Mouse (Mus musculus) CD4-positive, CD25-positive, alpha-beta regulatory T cell, adult 4 months (primary cell): Measurements from ENCODE around the gene Cmas. TPM values are rescaled to one million over a fixed set of nuclear protein-coding genes. Genes with fewer than 3 reads are reported as not detected.

Experiments used
- ATAC-seq: one replicate; pipeline ENCODE4 v1.8.0; 2017
- polyA plus RNA-seq, 2 experiments: library from polyadenylated mRNA; unstranded; fragments of 100-300 nt; shearing (Covaris generic); gene quantifications; one replicate each; pipeline ENCODE4 v1.2.1; 2017

The Cmas gene
- polyA plus RNA-seq, 2 experiments from 2014 or later: 10.1 to 16.0 TPM

DNA sequence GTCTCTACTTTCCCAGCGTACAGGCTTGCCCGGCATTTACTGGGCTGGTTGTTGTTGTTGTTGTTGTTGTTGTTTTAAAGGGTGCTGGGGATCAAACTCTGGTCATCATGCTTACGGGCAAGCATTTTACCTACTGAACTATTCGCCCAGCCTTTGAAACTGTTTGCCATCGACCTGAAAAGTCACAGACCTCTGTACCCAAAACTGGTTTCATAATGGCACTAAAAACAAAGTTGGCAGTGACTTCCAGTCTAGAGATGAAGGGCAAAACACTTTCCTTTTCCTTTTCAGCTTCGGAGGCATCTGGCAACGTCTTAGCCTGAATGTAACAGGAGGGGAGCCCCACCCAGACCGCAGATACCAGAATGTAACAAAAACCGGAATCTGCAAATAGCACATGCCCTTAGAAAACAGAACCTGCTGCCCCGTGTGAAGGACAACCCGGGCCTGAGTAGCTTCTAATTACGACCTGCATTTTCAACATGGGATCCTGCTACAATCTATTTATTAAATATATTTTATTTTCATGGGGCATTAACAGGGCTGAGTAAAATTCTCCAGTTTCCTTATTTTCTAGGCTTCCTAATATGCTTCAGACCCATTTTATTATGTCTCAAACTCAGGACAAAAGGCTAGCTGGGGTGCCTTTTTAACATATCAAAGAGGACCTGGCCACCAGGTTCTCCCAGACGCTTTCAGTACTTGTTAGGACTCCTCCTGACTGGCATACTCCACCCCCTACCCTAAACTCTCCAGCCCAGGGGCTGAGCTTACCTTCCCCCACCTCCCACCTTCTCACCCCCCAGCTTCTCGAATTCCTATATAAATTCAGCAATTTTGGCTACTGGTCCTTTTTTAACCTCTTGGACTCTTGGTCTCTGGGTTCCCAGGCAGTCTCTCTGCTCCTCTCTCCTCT lies 3.9 kb upstream of the Cmas start:
- peak; percentile 7 for ATAC-seq

- peak; percentile 69 for ATAC-seq
Observed at GRCm38 (mm10) chr6:142757334-142757965, 964 bp downstream of the Cmas start.

DNA sequence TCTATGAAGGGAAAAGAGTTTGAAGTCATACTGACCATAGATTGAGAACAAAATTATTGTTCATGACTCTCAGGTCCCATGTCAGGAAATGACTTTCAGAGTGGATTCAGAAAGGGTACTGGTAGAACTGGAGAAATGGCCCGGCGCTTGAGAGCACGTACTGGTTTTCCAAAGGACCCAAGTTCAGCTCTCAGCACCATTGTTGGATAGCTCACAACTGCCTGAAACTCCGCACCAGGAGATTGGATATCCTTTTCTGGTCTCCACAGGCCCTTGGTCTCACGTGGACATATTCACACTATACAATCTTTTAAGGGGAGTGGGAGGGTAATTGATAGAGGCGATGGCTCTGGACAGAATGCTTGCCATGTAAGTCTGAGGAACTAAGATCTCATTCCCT lies 1.5 kb downstream of the Cmas start:
- no peak for ATAC-seq

DNA sequence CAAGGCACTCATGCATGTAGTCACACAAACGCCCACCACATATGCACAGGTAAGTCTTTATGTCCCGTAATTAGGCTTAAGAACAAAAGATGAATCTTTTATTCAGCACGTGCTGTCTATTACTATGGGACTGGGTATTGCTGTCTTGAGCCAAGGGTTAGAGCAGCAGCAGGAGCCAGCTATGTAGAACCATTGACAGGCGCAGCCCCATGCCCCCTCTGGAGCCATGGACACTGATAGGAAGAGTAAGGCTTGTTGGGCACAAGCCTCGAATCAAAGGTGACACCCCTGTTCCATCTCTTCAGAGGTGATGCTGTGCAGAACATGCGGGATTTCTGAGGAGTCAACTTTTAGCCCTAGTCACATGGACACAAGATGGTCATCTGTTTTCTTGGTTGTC lies 2.1 kb downstream of the Cmas start:
- no peak for ATAC-seq

- ATAC-seq: no peak
Observed at GRCm38 (mm10) chr6:142759633-142760032, 3.1 kb downstream of the Cmas start.

GRCm38 (mm10) chr6:142764933-142765332 lies 8.4 kb downstream of the Cmas start:
- ATAC-seq: no peak

- no peak for ATAC-seq
Observed at GRCm38 (mm10) chr6:142767305-142767704, 10.8 kb downstream of the Cmas start.

GRCm38 (mm10) chr6:142769896-142770295 lies 13.4 kb downstream of the Cmas start:
- ATAC-seq: no peak

DNA sequence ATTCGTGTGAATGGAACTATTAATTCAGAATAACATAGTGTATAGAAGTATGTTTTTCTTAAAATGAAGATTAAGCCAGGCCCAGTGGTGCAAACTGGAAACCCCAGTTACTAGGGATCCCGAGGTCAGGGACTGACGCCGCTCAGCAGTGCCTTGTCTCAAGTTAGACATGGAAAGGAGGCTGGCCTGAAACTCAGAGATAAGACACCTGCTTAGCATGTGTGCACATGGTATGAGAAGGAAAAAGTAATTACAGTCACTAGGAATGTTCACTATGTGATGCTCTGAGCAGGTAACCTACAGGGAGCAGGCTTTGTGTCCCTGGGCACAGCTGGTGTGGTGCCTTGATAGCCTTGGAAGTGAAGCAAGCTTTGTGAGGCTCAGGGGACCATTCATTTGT lies 15.2 kb downstream of the Cmas start:
- ATAC-seq: no peak

GRCm38 (mm10) chr6:142773566-142773965 lies 17.1 kb downstream of the Cmas start:
- ATAC-seq: no peak

DNA sequence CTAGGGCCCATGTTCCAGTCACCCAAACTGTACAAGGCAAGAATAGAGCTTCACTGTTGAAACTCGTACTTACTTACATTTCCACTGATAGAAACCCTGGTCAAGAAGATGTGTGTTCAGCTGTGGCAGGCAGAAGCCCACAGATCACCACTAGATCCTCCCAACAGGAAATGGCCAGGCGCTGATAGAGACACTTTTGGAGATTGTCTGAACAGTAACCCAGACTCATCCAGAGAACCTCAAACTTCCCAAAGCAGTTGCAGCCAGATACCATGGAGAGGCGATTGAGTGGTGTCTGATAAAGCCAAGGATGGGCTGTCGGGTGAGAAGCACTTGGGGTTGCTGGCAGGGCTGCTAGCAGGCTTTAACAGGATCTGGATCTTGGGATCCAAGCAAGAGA lies 20.4 kb downstream of the Cmas start:
- no peak for ATAC-seq

DNA sequence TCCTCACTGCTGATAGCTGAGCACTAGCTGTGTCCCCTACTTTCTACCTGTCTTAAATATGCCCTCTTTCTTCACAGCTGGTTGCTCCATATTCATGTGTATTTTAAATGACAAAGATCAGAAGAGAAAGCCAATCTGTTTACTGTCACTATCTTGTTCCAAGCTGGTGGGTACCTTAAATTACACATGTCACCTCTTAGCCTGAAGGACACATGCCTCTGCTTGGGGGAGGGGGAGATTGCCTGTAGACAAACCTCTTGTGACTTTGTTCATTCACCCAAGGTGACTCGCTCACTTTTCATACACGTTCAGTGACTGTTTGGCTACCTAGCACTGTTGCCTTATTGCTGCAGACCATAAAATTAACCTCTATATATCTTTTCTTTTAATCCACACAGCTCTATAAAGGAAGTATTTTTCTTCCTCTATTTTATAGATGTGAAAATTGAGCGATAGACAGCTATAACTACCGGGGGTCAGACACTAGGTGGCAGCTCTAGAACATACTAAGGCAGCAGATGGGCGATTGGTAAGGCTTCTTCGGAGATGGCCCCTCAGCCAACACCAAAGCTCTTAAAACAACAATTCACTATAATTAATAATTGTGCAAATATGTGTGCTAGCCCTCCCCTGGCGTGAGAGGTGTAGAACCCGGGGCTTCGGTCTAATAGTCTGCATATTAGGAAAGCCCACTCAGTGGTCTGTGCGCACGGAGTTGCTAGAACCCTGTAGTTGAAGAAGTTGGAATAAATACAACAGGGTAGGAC lies 22.7 kb downstream of the Cmas start:
- peak; percentile 63 for ATAC-seq

GRCm38 (mm10) chr6:142779812-142780573 lies 23.5 kb downstream of the Cmas start:
- ATAC-seq: peak; percentile 94

DNA sequence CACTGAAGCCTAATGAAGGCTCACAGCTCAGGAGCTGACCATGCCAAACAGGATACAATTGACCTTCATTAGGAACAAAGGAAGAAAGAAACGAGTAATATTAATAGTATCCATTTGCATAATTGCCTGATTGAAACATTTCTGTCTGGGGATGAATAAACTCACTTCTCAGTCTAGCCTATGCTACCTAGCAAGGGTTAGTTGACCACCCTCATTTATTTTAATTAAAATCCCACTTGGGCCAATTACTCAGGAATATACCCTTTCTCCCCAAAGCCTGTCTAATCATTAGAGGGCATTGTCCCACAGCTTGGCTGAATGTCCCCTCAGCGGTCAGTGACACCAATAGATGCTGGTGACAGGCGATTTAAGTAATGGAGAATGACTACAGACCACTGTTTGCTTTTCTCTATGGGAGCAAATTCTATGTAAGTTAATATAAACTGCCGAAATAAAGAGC lies 24.1 kb downstream of the Cmas start:
- no peak for ATAC-seq

DNA sequence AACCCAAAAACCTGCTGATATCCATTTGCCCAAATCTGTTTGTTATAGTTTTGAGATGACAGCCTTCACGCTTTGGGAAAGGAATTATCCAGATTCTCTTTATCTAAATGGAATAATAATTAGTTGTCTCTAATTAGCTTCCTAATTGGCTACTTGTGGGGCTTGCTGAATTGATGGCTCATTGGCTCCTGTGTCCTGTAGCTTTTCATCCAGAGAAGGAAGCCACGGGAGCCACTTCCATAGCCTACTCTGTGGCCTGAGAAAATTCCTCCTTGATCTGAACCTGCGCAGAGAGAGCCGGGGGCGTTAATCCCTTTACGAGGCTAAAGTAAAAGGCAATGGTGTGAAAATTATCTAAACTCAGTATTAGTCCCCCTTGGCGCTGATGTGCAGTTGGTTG lies 24.8 kb downstream of the Cmas start:
- ATAC-seq: no peak

DNA sequence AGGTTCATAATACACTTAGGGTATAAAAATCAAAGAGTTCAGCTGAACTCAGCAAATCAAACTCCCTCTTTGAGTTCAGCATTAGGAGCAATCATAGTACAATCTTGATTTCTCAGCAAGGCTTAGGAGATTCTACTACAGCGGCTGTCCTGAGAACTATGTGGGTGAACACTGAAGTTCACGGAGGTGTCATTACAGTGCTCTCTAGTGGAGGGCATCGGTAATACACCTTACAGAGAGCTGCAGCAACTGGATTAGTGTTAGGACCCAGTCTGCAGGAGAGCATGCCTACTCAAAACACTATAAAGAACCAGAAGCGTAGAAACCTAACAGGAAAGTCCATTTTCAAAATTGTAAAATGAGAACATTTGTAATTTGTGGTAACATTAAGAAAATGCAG lies 28.9 kb downstream of the Cmas start:
- ATAC-seq: peak; percentile 93

DNA sequence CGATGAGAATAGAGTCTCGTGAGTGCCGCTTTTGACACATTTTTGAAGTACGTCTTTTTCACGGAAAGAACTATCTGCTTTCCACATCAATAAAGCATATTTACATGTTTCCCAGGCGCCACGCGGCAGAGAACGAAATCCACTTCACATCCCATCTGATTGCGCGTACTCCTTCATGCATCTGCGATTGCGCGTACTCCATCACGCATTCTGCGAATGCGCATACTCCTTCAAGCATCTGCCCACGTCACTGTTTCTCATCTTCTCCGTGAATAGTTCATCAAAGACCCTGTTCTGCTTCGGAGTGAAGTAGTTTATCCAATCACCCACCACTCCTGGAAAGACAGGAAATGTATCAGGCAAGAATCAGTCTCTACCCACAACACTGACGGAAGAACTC lies 29.6 kb downstream of the Cmas start:
- no peak for ATAC-seq

GRCm38 (mm10) chr6:142788042-142788987 lies 31.8 kb downstream of the Cmas start:
- ATAC-seq: no peak

DNA sequence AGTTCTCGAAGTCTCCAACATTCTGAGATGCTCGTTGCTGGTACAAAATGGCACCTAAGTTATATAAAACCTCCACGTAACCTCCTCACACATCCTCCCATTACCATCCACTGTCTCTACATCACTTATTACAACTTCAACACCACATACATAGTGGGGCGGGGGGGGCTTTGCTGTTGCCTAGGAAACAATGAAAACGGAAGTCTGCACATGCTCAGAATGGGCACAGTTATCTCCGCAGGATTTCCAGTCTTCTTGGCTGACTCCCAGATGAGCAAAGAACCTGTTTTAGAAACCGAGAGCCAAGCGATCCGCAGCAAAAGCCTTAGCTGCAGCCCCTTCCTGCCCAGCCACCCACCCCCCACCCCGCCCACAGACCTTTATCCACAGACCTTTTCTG lies 33.2 kb downstream of the Cmas start:
- ATAC-seq: no peak

- ATAC-seq: no peak
Observed at GRCm38 (mm10) chr6:142792241-142792968, 35.9 kb downstream of the Cmas start.

DNA sequence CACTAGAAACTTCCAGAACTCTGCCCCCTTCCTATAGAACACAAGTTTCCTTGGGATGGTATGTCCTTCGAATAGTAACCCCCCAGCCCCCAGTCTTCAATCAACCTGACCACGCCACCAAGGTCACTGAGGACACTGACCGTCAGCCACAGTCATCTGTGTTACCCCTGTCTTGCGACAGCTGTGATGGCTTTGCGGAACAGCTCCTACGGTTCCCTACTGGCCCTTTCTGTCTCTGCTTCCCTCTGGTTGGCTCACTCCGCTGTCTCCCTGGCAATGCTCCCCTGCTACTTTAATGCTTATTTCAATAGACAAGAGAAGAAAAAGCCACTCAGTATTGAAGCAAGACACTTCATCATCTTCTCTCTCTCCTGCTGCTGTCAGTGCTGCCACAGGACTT lies 37.0 kb downstream of the Cmas start:
- no peak for ATAC-seq
